Mouse (Mus musculus) T-cell, adult 66 days (primary cell): ENCODE data around the gene Gm45717. TPM values are rescaled to one million over a fixed set of nuclear protein-coding genes. Genes with fewer than 3 reads are reported as not detected.

Experiments used
- total RNA-seq, 2 experiments: library from RNA; stranded (reverse); gene quantifications; 3 replicates in 1 of 2; 4 replicates in 1 of 2; pipeline ENCODE4 v1.2.4; 2023

Gm45717 gene
- total RNA-seq, result not detected

GRCm38 (mm10) chr7:140955758-140956555, at the start of gene Gm45717, which contains the start of gene Ifitm2:
Gm45717 (minus strand) TSS chr7:140955937.
Ifitm2 (minus strand) TSS chr7:140955987.

GRCm38 (mm10) chr7:140966921-140967320, 11.2 kb upstream of the Gm45717 start, which contains the start of gene Ifitm1:
Ifitm1 (plus strand) TSS chr7:140967221.

GRCm38 (mm10) chr7:140949824-140950530, 5.8 kb downstream of the Gm45717 start, which contains the start of gene Ifitm5:
Ifitm5 (minus strand) TSS chr7:140950291.

GRCm38 (mm10) chr7:140941222-140942051, 14.3 kb downstream of the Gm45717 start, which contains the start of gene Pgghg:
Pgghg (plus strand) TSS chr7:140941391.

DNA sequence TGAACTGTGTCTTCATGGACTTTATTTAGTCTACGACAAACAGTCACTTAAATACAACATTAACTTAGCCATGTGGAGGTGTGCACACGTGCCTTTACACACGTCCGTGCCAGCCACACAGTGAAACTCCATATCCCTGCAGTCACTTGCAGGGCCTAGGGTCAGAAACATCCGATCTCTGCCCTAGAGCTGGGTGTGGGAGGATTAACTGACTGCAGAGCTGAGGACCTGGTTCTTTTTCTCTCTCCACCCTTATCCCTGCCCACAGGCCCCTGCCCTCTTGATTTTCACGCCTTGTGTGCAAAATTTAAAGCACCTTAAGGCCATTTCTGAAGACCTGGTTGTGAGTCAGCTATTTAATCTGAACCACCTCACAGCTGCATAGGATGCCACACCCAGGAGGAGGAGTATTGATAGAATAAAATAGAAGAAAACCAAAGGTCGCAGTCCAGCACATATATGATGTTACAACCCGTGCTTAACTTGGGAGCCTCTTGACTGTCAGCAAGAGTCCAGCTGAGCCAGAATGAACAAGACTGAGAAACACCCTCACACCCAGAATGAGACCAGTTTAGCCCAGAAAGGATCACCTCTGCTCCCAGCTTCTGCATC, 35.2 kb downstream of the Gm45717 start, which contains the start of gene Nlrp6:
Gene Nlrp6 (plus strand): TSS at position 485 of the 612 bp plus-strand sequence.

GRCm38 (mm10) chr7:140900220-140900619, 55.5 kb downstream of the Gm45717 start, which contains the start of gene Cox8b:
Cox8b (minus strand) TSS chr7:140900446.

Other genes starting within 250 kb of the Gm45717 start
- not detected for gene Cyp2e1, start 192.2 kb downstream of the Gm45717 start, total RNA-seq
- not detected for gene Syce1, start 168.1 kb downstream of the Gm45717 start, total RNA-seq
- gene Zfp941, start 133.8 kb downstream of the Gm45717 start, total RNA-seq, result not detected
- gene Urah, start 120.9 kb downstream of the Gm45717 start, total RNA-seq, result not detected
- not detected for gene Scgb1c1, start 110.4 kb downstream of the Gm45717 start, total RNA-seq
- not detected for gene Odf3, start 108.1 kb downstream of the Gm45717 start, total RNA-seq
- gene Gm45785, start 99.6 kb downstream of the Gm45717 start, total RNA-seq, result not detected
- 100 to 1,000 TPM; 109 to 116 TPM for gene Ric8a, start 99.0 kb downstream of the Gm45717 start, total RNA-seq
- gene Bet1l, start 98.4 kb downstream of the Gm45717 start, total RNA-seq, result 10 to 100 TPM; 31.2 to 31.7 TPM
- gene Psmd13, start 74.0 kb downstream of the Gm45717 start, total RNA-seq, result 10 to 100 TPM; 75.3 to 88.5 TPM
- gene Sirt3, start 73.6 kb downstream of the Gm45717 start, total RNA-seq, result 1 to 10 TPM; 8.4 to 9.2 TPM
- gene Cox8b, start 55.5 kb downstream of the Gm45717 start, total RNA-seq, result not detected
- under 1 TPM in 1 of 2 experiments, not detected in 1; 0.17 TPM for gene Nlrp6, start 35.0 kb downstream of the Gm45717 start, total RNA-seq
- 1 to 10 TPM; 7.3 to 8.9 TPM for gene Pgghg, start 14.5 kb downstream of the Gm45717 start, total RNA-seq
- gene Ifitm5, start 5.6 kb downstream of the Gm45717 start, total RNA-seq, result not detected
- gene Ifitm2, start 50 bp upstream of the Gm45717 start, total RNA-seq, result 10 to 100 TPM; 17.0 to 18.4 TPM
- 1 to 10 TPM in 1 of 2 experiments, not detected in 1; 5.9 TPM for gene Ifitm1, start 11.3 kb upstream of the Gm45717 start, total RNA-seq
- 1 to 10 TPM; 1.2 to 5.6 TPM for gene Ifitm3, start 54.8 kb upstream of the Gm45717 start, total RNA-seq
- gene Ifitm6, start 62.0 kb upstream of the Gm45717 start, total RNA-seq, result not detected
- gene Gm17387, start 73.2 kb upstream of the Gm45717 start, total RNA-seq, result not detected
- 1 to 10 TPM; 1.4 to 2.2 TPM for gene B4galnt4, start 105.2 kb upstream of the Gm45717 start, total RNA-seq
- gene Pkp3, start 122.3 kb upstream of the Gm45717 start, total RNA-seq, result 10 to 100 TPM; 45.7 to 59.0 TPM
- 10 to 100 TPM; 74.9 to 85.3 TPM for gene Sigirr, start 144.6 kb upstream of the Gm45717 start, total RNA-seq
- gene Ano9, start 161.9 kb upstream of the Gm45717 start, total RNA-seq, result not detected
- 10 to 100 TPM; 12.0 to 12.5 TPM for gene Ptdss2, start 166.4 kb upstream of the Gm45717 start, total RNA-seq
- 10 to 100 TPM; 35.2 to 41.1 TPM for gene Rnh1, start 216.9 kb upstream of the Gm45717 start, total RNA-seq
- gene Hras, start 238.1 kb upstream of the Gm45717 start, total RNA-seq, result 10 to 100 TPM; 38.9 to 45.3 TPM
- 1 to 10 TPM; 4.8 to 5.0 TPM for gene Lrrc56, start 238.2 kb upstream of the Gm45717 start, total RNA-seq